Mouse (Mus musculus) liver, adult 2 months (tissue): ENCODE measurements at regions not wholly inside any gene's neighbourhood (a gene's known extent, or its start where the extent isn't known, plus 50 kb on each side); places are given as distances from the start of the nearest gene placed in this dataset.
"Not testable (repeated sequence)": the region's sequence is repeated elsewhere in the genome, so short reads cannot be mapped to it uniquely, and the experiment has no call there.

Experiments
- DNase-seq: peaks from one replicate; pipeline ENCODE4 v3.0.0-alpha.2; 2011; ENCODE audit warnings: low read depth, low spot score; ENCODE audit errors: extremely low read depth
- H3K27ac ChIP-seq: fragments of 200-500 bp; replicated peaks from 2 replicates; pipeline ENCODE4 v1.5.1; 2012; ENCODE audit warnings: low read depth, mild to moderate bottlenecking, control low read depth, inconsistent platforms, low read length; ENCODE audit not compliant: insufficient read depth
- H3K27me3 ChIP-seq: fragments of 200-500 bp; 2 replicates; pipeline ENCODE4 v1.6.1; 2012; ENCODE audit warnings: mild to moderate bottlenecking, moderate library complexity, low read length, inconsistent platforms; ENCODE audit not compliant: control insufficient read depth, insufficient read depth
- H3K36me3 ChIP-seq: fragments of 200-500 bp; 2 replicates; pipeline ENCODE4 v1.6.1; 2012; ENCODE audit warnings: low read length, inconsistent platforms; ENCODE audit not compliant: control insufficient read depth, insufficient read depth
- H3K4me1 ChIP-seq: fragments of 200-500 bp; 2 replicates; pipeline ENCODE4 v1.6.1; 2011; ENCODE audit warnings: low read length; ENCODE audit not compliant: control insufficient read depth, insufficient read depth
- H3K4me3 ChIP-seq: fragments of 200-500 bp; 2 replicates; pipeline ENCODE4 v1.5.1; 2011; ENCODE audit warnings: low read depth, mild to moderate bottlenecking, control low read depth, low read length, moderate library complexity; ENCODE audit not compliant: insufficient read depth
- H3K79me2 ChIP-seq: fragments of 200-500 bp; 2 replicates; pipeline ENCODE4 v1.6.1; 2012; ENCODE audit warnings: inconsistent platforms, mild to moderate bottlenecking, low read length, moderate library complexity; ENCODE audit not compliant: control insufficient read depth, insufficient read depth
- H3K9ac ChIP-seq: fragments of 200-500 bp; 2 replicates; pipeline ENCODE4 v1.6.1; 2012; ENCODE audit warnings: low read depth, mild to moderate bottlenecking, control low read depth, inconsistent platforms, low read length
- CTCF ChIP-seq: fragments of 200-500 bp; IDR thresholded peaks from 2 replicates; pipeline ENCODE4 v1.5.1; 2011; ENCODE audit warnings: low read depth, low read length, control low read depth
- POLR2A ChIP-seq: fragments of 200-500 bp; IDR thresholded peaks from 2 replicates; pipeline ENCODE4 v1.6.1; 2011; ENCODE audit warnings: low read length, control low read depth; ENCODE audit not compliant: insufficient read depth; ENCODE audit errors: extremely low read depth
- WGBS: fragments of 180-500 bp; shearing (Covaris S2); methylation state at CpG from one replicate; pipeline ENCODE4 v1.1.7; 2018; 5-methylcytosine and 5-hydroxymethylcytosine counted together

DNA sequence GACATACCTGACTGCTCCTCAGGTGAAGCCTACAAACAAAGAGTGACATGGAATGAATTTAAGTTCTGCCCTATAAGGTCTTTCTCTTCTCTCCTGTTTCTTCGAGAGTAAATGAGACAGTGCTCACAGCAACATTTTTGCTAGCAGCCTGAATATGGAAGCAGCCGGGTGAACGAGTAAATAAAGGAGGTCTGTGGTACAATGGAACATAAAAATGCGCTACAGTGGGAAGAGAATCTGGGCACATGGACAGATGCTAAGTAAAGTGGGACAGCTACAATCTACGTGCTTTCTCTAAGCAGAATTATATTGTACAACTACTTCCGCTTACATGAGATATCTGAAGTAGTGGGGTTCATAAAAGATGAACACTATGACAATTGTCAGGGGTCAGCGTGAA is 225.2 kb downstream of the Utp18 start:
- H3K4me1 ChIP-seq: no peaks in the 10 kb centered on the region
- WGBS: 88% methylated on average over 7 of the region's 7 CpGs
- H3K27me3 ChIP-seq: no peaks in the 10 kb centered on the region
- H3K9ac ChIP-seq: no peak overlapping the region
- H3K36me3 ChIP-seq: no peaks in the 10 kb centered on the region
- TF ChIP-seq CTCF (no peak), POLR2A (no peak)
- H3K4me3 ChIP-seq: no peak overlapping the region
- H3K79me2 ChIP-seq: no peaks in the 10 kb centered on the region
- no peak overlapping the region for H3K27ac ChIP-seq
- DNase-seq: no peak

DNA sequence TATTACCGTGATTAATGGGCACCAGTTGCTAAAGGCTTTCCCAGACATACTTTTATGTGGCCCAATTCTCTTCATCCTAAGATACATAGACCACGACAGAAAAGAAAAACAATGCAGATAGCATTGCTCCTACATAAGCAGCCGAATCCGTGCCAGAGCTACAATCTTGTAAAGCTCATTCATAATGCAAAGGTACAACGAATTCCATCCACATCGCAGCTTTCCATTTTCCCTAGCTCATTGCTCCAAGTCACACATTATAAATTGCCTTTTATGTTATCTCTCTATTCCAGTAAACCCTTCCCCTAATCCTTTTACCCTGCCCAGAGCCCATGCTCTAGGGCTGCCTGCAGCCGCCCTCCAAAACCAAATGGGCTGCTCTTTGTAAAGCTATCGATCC is 226.8 kb downstream of the Utp18 start:
- no peaks in the 10 kb centered on the region for H3K27me3 ChIP-seq
- no peak for TF ChIP-seq CTCF
- TF ChIP-seq POLR2A: no peak

DNA sequence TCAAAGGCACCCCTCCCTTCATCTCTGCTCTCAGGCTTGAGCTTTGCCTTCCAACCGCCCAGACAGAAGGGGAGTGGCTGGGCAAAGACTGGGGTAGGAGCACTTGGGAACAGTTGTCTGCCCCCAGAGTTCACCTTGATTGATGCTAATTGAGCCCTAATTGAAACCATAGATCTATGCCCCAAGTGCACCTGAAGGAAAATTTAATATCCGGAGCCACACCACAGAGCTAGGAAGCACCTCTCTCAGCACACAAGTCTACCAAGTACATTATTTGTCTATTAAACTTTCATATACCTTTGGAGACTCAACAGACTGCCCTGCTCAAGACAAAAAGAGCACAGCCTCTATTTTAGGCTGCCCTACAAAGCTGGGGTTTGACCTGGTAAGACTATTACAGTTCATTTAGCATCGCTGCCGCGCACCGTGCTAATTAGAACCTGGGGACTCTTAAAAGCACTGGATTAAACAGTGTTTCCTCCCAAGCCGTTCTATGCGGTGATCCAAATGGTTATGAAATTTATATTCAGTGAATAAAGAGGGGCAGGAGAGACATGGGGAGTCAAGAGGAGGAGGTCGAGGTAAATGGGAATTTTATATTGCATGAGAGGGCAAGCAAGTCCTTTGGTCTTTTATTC is 229.8 kb downstream of the Utp18 start:
- DNase-seq: no peak
- TF ChIP-seq CTCF (no peak), POLR2A (no peak)
- H3K27me3 ChIP-seq: no peaks in the 10 kb centered on the region
- H3K36me3 ChIP-seq: no peaks in the 10 kb centered on the region
- no peak overlapping the region for H3K9ac ChIP-seq
- H3K4me1 ChIP-seq: no peaks in the 10 kb centered on the region
- whole genome bisulfite sequencing: 90% methylated on average over 9 of the region's 9 CpGs
- H3K79me2 ChIP-seq: no peaks in the 10 kb centered on the region
- H3K27ac ChIP-seq: no peak overlapping the region
- H3K4me3 ChIP-seq: no peak overlapping the region

More for the DNA sequence above, 226.8 kb downstream of the Utp18 start:
- Histone ChIP-seq H3K9ac (no peak overlapping the region), H3K27ac (no peak overlapping the region), H3K4me1 (no peaks in the 10 kb centered on the region), H3K79me2 (no peaks in the 10 kb centered on the region), H3K4me3 (no peak overlapping the region), H3K36me3 (no peaks in the 10 kb centered on the region)
- no peak for DNase-seq
- 83% methylated on average over 8 of the region's 8 CpGs for WGBS

DNA sequence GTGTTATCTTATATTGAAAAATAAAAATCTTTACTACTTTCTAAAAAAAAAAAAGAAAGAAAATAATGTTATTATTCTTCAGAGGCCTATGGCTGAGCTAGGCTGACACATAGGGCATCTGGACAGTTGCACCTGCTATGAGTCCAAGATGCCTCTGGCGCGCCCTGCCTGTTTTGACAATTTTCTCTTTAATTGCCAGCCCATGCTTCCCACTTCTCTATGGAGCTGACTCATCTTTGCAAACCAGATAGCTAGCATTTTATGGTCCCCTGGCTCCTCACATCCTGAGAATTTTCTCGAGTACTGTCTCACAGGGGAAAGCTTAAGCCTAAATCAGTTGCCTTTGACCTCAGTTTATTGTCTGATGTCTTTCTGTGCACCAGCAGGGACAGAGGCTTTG is 232.2 kb downstream of the Utp18 start:
- DNase-seq: no peak
- WGBS: 87% methylated on average over 3 of the region's 3 CpGs
- no peaks in the 10 kb centered on the region for H3K36me3 ChIP-seq
- TF ChIP-seq POLR2A (no peak), CTCF (no peak)
- no peaks in the 10 kb centered on the region for H3K79me2 ChIP-seq
- no peak overlapping the region for H3K4me3 ChIP-seq
- no peak overlapping the region for H3K9ac ChIP-seq
- H3K4me1 ChIP-seq: no peaks in the 10 kb centered on the region
- no peaks in the 10 kb centered on the region for H3K27me3 ChIP-seq
- H3K27ac ChIP-seq: no peak overlapping the region

DNA sequence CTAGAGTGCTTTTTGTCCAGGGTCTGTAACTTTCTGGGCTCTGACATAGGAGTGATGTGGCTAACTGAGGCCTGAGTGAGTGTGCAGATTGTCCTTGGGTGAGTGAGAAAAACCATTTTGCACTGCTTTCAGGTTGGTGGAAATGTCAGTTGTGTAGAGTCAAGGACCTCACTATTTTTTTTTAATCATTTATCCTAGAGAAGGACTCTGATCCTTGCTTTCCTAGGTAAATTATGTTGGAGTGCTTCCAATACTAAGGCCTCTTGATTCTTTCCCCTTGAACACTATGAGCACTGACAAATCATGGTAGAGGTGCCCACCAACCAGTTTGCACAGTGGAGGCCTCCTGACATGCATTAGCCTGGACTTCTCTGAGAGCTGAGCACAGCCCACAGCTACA is 233.6 kb downstream of the Utp18 start:
- H3K79me2 ChIP-seq: not testable (repeated sequence)

More for the DNA sequence above, 233.6 kb downstream of the Utp18 start:
- H3K27ac ChIP-seq, H3K27me3 ChIP-seq, H3K4me3 ChIP-seq, H3K36me3 ChIP-seq, H3K9ac ChIP-seq, DNase-seq, H3K4me1 ChIP-seq: not testable (repeated sequence)
